Mouse (Mus musculus) lung, embryonic 14.5 days (tissue): Measurements from ENCODE around the gene Tent5c. TPM values are rescaled to one million over a fixed set of nuclear protein-coding genes. Genes with fewer than 3 reads are reported as not detected.

Experiments used
- ATAC-seq: fragments of 200-750 bp; cut with Nextera tagmentation; 2 replicates; pipeline ENCODE4 v1.8.0; 2017; ENCODE audit warnings: mild to moderate bottlenecking, moderate TSS enrichment, moderate library complexity; ENCODE audit not compliant: insufficient read depth
- DNase-seq: peaks from one replicate; pipeline ENCODE4 v3.0.0-alpha.2; 2015
- H3K27ac ChIP-seq: fragments of 300-500 bp; sonication (generic); 2 replicates; pipeline ENCODE4 v1.5.1; 2014; ENCODE audit warnings: low read depth, mild to moderate bottlenecking, moderate library complexity
- H3K27me3 ChIP-seq: fragments of 300-500 bp; sonication (generic); 2 replicates; pipeline ENCODE4 v1.6.1; 2014; ENCODE audit warnings: low read length, control low read depth; ENCODE audit not compliant: insufficient read depth
- H3K36me3 ChIP-seq: fragments of 300-500 bp; sonication (generic); 2 replicates; pipeline ENCODE4 v1.6.1; 2014; ENCODE audit warnings: control low read depth; ENCODE audit not compliant: insufficient read depth
- H3K4me1 ChIP-seq: fragments of 300-500 bp; sonication (generic); 2 replicates; pipeline ENCODE4 v1.6.1; 2014; ENCODE audit warnings: antibody characterized with exemption, control low read depth; ENCODE audit not compliant: insufficient read depth
- H3K4me2 ChIP-seq: fragments of 300-500 bp; sonication (generic); 2 replicates; pipeline ENCODE4 v1.6.1; 2014; ENCODE audit warnings: mild to moderate bottlenecking
- H3K4me3 ChIP-seq: fragments of 300-500 bp; sonication (generic); 2 replicates; pipeline ENCODE4 v1.5.1; 2014; ENCODE audit warnings: low read depth, low read length
- H3K9ac ChIP-seq: fragments of 300-500 bp; sonication (generic); 2 replicates; pipeline ENCODE4 v1.6.1; 2014
- H3K9me3 ChIP-seq: fragments of 300-500 bp; sonication (generic); 2 replicates; pipeline ENCODE4 v1.6.1; 2016; ENCODE audit warnings: low read depth, low read length, control low read depth
- CTCF ChIP-seq: IDR thresholded peaks from 2 replicates; pipeline ENCODE4 v1.5.1; 2016; ENCODE audit warnings: antibody characterized with exemption, low read depth
- WGBS: fragments of 180-500 bp; shearing (Covaris S2); extraction: QIAGEN DNeasy Blood & Tissue Kit; methylation state at CpG from one replicate; pipeline ENCODE4 v1.1.7; 2014; 5-methylcytosine and 5-hydroxymethylcytosine counted together
- polyA plus RNA-seq: library from polyadenylated mRNA; unstranded; fragments of >200 nt; fragmentation: Nextera tagmentation; extraction: Ambion mirVana; gene quantifications from 2 replicates; pipeline ENCODE4 v1.2.1, GENCODE M21; 2014

The Tent5c gene
- polyA plus RNA-seq, 1 experiment from 2014 or later: 6.9 TPM

GRCm38 (mm10) chr3:100429667-100430066, 59.5 kb downstream of the Tent5c start:
- Histone ChIP-seq H3K27me3 (no peaks in the 10 kb centered on the region), H3K36me3 (no peaks in the 10 kb centered on the region), H3K4me1 (no peaks in the 10 kb centered on the region), H3K4me3 (no peak overlapping the region), H3K27ac (no peak overlapping the region), H3K9me3 (no peaks in the 10 kb centered on the region), H3K9ac (no peak overlapping the region), H3K4me2 (no peak overlapping the region)
- ATAC-seq: 0 out of 2 replicates have a peak, but pooled peaks have one; percentile 31
- 40% methylated on average over 4 of the region's 4 CpGs for WGBS
- TF ChIP-seq CTCF: no peak
- no peak for DNase-seq

GRCm38 (mm10) chr3:100427548-100427947, 61.6 kb downstream of the Tent5c start:
- no peaks in the 10 kb centered on the region for H3K9me3 ChIP-seq
- H3K27me3 ChIP-seq: no peaks in the 10 kb centered on the region
- TF ChIP-seq CTCF: no peak
- no peak overlapping the region for H3K27ac ChIP-seq
- 44% methylated on average over 6 of the region's 6 CpGs for WGBS
- no peak for DNase-seq
- no peak overlapping the region for H3K9ac ChIP-seq
- H3K4me1 ChIP-seq: no peaks in the 10 kb centered on the region
- no peak overlapping the region for H3K4me2 ChIP-seq
- H3K4me3 ChIP-seq: no peak overlapping the region
- ATAC-seq: no peak
- no peaks in the 10 kb centered on the region for H3K36me3 ChIP-seq

- Histone ChIP-seq H3K9me3 (no peaks in the 10 kb centered on the region), H3K36me3 (no peaks in the 10 kb centered on the region), H3K4me3 (no peak overlapping the region), H3K27me3 (no peaks in the 10 kb centered on the region), H3K4me2 (no peak overlapping the region), H3K4me1 (no peaks in the 10 kb centered on the region), H3K27ac (no peak overlapping the region), H3K9ac (no peak overlapping the region)
- peak; percentile 84 for TF ChIP-seq CTCF
- DNase-seq: peak; percentile 76
- ATAC-seq: peak; percentile 66; the same call in 1 of the 2 replicates
- 69% methylated on average over 10 of the region's 10 CpGs for WGBS
These were observed 66.5 kb downstream of the Tent5c start for GRCm38 (mm10) chr3:100422392-100423167.

- no peak for TF ChIP-seq CTCF
- Histone ChIP-seq H3K27ac (no peak overlapping the region), H3K4me2 (no peak overlapping the region), H3K4me3 (no peak overlapping the region), H3K4me1 (no peaks in the 10 kb centered on the region), H3K36me3 (no peaks in the 10 kb centered on the region), H3K9ac (no peak overlapping the region), H3K27me3 (no peaks in the 10 kb centered on the region), H3K9me3 (no peaks in the 10 kb centered on the region)
- WGBS: 83% methylated on average over 6 of the region's 6 CpGs
- no peak for DNase-seq
- no peak for ATAC-seq
These were observed 67.8 kb downstream of the Tent5c start for GRCm38 (mm10) chr3:100421354-100421753.

- no peak for DNase-seq
- 52% methylated on average over 5 of the region's 5 CpGs for WGBS
These were observed 68.5 kb downstream of the Tent5c start for GRCm38 (mm10) chr3:100420691-100421056.

GRCm38 (mm10) chr3:100419962-100420690, 69.0 kb downstream of the Tent5c start:
- no peak for TF ChIP-seq CTCF
- Histone ChIP-seq H3K9me3 (no peaks in the 10 kb centered on the region), H3K27me3 (no peaks in the 10 kb centered on the region), H3K9ac (no peak overlapping the region), H3K4me1 (no peaks in the 10 kb centered on the region), H3K4me2 (no peak overlapping the region), H3K4me3 (no peak overlapping the region), H3K27ac (no peak overlapping the region), H3K36me3 (no peaks in the 10 kb centered on the region)
- no peak for DNase-seq
- no peak for ATAC-seq
- 68% methylated on average over 10 of the region's 10 CpGs for WGBS

More at GRCm38 (mm10) chr3:100420691-100421056, 68.5 kb downstream of the Tent5c start:
- no peak for ATAC-seq
- Histone ChIP-seq H3K4me1 (no peaks in the 10 kb centered on the region), H3K9me3 (no peaks in the 10 kb centered on the region), H3K9ac (no peak overlapping the region), H3K4me2 (no peak overlapping the region), H3K36me3 (no peaks in the 10 kb centered on the region), H3K4me3 (no peak overlapping the region), H3K27ac (no peak overlapping the region), H3K27me3 (no peaks in the 10 kb centered on the region)
- no peak for TF ChIP-seq CTCF

GRCm38 (mm10) chr3:100418387-100418786, 70.7 kb downstream of the Tent5c start:
- WGBS: 74% methylated on average over 1 of the region's 1 CpGs
- no peaks in the 10 kb centered on the region for H3K27me3 ChIP-seq
- H3K9ac ChIP-seq: no peak overlapping the region
- DNase-seq: no peak
- no peak for ATAC-seq
- H3K4me3 ChIP-seq: no peak overlapping the region
- H3K27ac ChIP-seq: no peak overlapping the region
- TF ChIP-seq CTCF: no peak
- no peaks in the 10 kb centered on the region for H3K9me3 ChIP-seq
- no peaks in the 10 kb centered on the region for H3K36me3 ChIP-seq
- no peaks in the 10 kb centered on the region for H3K4me1 ChIP-seq
- no peak overlapping the region for H3K4me2 ChIP-seq
